Mouse (Mus musculus) olfactory bulb, adult 2 months (tissue): ENCODE data around the gene Vill. TPM values are rescaled to one million over a fixed set of nuclear protein-coding genes. Genes with fewer than 3 reads are reported as not detected.

Source experiments
- H3K27ac ChIP-seq: fragments of 200-500 bp; 2 replicates; pipeline ENCODE4 v1.5.1; 2012; ENCODE audit warnings: low read depth, low read length; ENCODE audit not compliant: insufficient read depth
- H3K4me1 ChIP-seq: fragments of 200-500 bp; 2 replicates; pipeline ENCODE4 v1.6.1; 2012; ENCODE audit warnings: low read length; ENCODE audit not compliant: control insufficient read depth, insufficient read depth
- H3K4me3 ChIP-seq: fragments of 200-500 bp; 2 replicates; pipeline ENCODE4 v1.5.1; 2012; ENCODE audit warnings: mild to moderate bottlenecking, low read depth, low read length, moderate library complexity; ENCODE audit not compliant: insufficient read depth
- CTCF ChIP-seq: fragments of 200-500 bp; IDR thresholded peaks from 2 replicates; pipeline ENCODE4 v1.5.1; 2012; ENCODE audit warnings: low read depth, mild to moderate bottlenecking, low read length, moderate library complexity; ENCODE audit not compliant: insufficient read depth
- POLR2A ChIP-seq: fragments of 200-500 bp; IDR thresholded peaks from 2 replicates; pipeline ENCODE4 v1.6.1; 2012; ENCODE audit warnings: mild to moderate bottlenecking, low read depth, low read length, moderate library complexity; ENCODE audit not compliant: insufficient read depth
- WGBS: fragments of 180-500 bp; shearing (Covaris S2); methylation state at CpG from one replicate; pipeline ENCODE4 v1.1.7; 2018; 5-methylcytosine and 5-hydroxymethylcytosine counted together
- polyA plus RNA-seq: library from polyadenylated mRNA; stranded (reverse); fragments of >200 nt; gene quantifications from 2 replicates; pipeline ENCODE4 v1.2.4, GENCODE M21; 2012; ENCODE audit warnings: low replicate concordance; ENCODE audit not compliant: missing spikeins, insufficient read depth, insufficient read length

The Vill gene
- polyA plus RNA-seq, 1 experiment: not detected

DNA sequence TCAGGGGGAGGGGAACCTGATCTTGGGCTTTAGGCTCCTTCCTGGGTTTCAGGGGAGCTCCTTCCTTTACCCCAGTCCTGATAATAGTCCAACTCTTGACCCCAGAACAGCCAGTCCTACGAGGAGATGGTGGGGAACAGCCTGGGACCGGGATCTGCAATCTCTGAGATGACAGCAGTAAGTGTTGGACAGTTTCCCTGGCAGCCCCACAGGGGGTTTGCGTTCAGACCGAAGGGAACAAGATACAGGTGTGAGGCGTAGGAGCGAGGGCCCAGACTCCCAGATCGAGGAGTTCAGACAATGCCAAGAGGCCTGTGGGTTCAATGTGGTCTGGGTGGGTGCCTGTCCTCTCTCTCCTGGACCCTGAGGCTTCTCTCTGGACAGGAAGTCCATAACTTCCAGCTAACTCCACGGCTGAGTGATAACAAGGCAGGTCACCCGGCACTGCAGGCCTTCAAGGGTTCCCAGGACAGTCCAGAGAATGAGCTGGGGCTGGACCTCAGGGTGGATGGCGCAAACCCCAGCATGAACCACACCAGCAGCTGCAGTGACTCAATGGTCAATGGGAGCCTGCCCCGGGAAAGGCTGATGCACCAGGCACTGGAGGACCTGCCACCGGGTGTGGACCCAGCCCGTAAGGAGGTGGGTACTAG, 17.7 kb downstream of the Vill start:
- WGBS: 85% methylated on average over 13 of the region's 13 CpGs
- no peak overlapping the region for H3K4me3 ChIP-seq

DNA sequence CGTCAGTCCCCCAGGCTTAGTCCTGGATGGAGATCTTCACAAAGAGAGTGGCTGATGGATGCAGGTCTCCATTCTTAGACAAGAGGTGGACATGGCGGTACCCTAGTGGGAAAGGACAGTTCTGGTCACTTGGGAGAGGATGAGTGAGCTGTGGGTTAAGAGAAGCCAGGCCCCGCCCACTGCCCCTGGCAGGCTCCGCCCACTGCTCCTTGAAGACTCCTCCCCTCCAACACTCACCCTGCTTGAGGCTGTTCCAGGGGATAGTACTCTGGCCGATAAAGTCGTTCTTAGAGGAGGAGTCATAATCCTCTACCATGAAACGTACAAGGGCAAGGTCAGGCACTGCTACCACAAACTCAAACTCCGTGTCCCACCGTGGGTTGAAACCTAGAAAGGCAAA, 19.2 kb downstream of the Vill start:
- TF ChIP-seq CTCF (no peak), POLR2A (no peak)
- Histone ChIP-seq H3K27ac (no peak overlapping the region), H3K4me1 (0 out of 2 replicates have a peak, but pooled peaks cover 2% of the 10 kb centered on the region), H3K4me3 (no peak overlapping the region)
- 91% methylated on average over 9 of the region's 9 CpGs for whole genome bisulfite sequencing

More for the DNA sequence above, 17.7 kb downstream of the Vill start:
- 0 out of 2 replicates have a peak, but pooled peaks cover 2% of the 10 kb centered on the region for H3K4me1 ChIP-seq
- no peak overlapping the region for H3K27ac ChIP-seq
- TF ChIP-seq POLR2A: no peak
- no peak for TF ChIP-seq CTCF

DNA sequence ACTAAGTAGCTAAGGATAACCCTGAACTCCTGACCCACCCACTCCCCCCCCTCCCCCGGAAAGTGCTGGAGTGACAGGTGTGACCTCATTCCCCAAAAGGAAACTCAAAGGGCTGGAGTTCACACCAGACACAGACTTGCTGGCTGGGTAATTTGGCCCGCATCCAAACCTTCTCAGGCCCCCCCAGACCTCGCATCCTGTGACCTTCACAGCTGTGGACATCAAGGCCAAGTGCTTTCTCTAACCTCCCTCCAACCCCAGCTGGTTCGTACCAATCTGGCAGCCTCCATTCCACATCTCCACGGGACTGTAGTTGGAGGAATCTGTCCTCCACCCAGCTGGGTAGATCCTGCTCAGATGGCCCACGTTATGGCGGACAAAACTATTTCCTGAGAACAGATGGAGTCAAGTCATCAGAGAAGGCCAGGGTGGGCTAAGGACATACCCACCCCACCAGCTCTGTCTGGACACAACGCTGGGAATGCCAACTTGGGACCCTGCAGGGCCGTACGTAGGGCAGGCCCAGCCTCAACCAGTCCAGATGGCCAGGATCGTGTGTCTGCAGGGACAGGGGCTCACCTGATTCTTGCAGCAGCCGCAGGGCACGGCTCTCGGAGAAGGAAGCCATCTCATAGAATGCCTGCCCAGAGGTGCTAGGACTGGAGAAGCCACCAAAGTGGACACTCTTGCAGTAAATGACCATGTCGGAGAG, 20.8 kb downstream of the Vill start:
- TF ChIP-seq POLR2A (no peak), CTCF (no peak)

DNA sequence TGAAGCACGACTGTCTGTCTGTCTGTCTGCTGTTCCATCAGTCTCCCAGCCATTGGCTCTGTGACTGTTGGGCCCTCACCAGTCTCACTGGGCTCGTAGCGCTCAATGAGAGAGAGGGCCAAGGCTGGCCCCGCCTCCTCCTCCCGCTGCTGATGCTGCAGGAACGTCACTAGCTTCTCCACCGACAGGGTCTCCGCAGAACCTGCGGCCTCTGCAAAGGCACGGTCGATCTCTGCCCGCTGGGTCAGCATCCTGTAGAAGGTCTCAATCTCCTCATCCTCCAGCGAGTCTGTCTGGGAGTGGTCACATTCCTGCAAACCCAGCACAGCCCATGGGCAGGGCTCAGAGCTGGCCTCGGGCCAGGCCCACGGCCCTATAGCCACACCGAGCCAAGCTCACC, 23.1 kb downstream of the Vill start:
- Histone ChIP-seq H3K4me3 (no peak overlapping the region), H3K27ac (no peak overlapping the region), H3K4me1 (no peaks in the 10 kb centered on the region)
- TF ChIP-seq CTCF (no peak), POLR2A (no peak)
- 79% methylated on average over 16 of the region's 16 CpGs for WGBS

More for the DNA sequence above, 20.8 kb downstream of the Vill start:
- Histone ChIP-seq H3K4me3 (no peak overlapping the region), H3K4me1 (no peaks in the 10 kb centered on the region), H3K27ac (no peak overlapping the region)
- 81% methylated on average over 15 of the region's 15 CpGs for WGBS

DNA sequence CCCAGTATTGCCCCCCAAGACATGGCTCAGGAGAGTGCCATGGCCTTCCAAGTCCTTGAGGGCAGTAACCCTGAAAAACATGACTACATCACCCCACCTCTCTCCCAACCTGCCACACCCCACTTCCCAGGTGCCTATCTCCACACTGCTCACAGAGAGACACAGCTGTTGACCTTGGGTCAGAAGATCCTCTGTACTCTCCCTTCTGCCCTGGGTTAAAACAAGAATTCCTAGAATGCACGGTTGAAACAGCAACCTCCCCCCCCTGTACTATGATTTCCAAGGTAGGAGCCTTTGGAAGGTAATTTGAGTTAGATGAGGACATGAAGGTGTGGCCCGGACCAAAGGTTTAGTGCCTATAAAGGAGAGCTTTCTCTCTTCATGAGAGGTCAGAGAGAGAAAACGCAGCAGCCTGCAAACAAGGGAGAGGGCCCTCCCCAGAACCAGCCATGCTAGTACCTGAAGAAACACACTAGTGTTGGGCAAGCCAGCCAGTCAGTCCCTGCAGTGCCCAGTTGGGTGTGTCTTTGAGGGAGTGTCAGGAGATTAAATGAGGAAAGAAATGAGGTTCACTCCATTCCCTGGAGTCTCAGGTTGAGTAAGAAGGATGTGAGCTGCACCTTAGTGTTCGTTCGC, 27.6 kb downstream of the Vill start:
- TF ChIP-seq CTCF (no peak), POLR2A (no peak)
- WGBS: 94% methylated on average over 5 of the region's 5 CpGs
- Histone ChIP-seq H3K4me3 (no peak overlapping the region), H3K27ac (no peak overlapping the region), H3K4me1 (peaks cover 4% of the 10 kb centered on the region; the same call in 1 of the 2 replicates)

DNA sequence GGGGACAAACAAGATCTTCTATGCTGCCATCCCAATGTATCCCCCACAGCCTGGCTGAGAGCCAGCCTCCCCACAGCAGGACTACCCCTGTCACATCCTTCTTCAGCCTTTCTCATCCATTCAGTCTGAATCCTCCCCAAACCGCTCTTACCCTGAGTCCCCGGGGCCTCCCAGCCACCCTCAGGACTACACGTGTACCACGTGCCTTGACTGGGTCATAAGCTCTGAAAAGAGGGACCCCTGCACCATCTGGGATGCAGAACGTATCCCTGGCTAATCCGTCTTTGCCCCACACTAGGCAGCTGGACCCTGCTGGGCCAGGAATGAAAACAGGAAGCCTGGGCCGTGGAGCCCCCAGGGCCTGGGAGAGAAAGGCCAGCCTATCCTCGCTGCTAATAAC, 29.5 kb downstream of the Vill start:
- H3K27ac ChIP-seq: no peak overlapping the region

DNA sequence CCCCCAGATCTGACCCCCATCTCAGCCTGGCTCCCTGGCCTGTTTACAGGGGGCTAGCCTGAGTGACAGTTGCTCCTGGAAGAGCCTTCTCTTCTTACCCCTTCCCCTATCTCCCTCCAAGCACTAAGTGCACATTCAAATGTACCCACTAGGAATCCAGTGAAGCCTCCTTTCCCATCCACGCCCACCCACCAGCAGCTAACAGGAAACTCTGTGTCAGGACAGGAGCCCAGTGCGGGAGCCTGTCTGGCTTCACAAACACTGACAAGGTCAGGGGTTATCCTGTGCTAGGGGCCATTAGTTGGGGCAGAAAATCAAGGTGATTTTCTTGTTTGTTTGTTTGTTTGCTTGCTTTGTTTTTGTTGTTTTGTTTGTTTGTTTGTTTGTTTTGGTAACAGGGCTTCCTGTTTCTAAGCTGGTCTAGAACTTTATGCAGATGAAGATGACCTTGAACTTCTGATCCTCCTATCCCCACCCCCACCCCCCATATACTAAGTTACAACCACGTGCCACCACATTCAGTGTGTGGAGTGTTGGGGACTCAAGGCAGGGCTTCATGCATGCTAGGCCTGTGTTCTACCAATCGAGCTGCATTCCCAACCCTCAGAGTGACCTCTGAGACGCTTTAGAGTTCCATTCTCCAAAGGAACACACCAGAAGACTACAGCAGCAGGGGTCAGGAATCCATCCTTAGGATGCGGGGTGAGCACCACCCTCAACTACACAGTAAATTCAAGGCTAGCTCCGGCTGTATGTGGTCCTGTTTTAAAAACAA, 30.3 kb downstream of the Vill start:
- WGBS: 82% methylated on average over 7 of the region's 7 CpGs
- TF ChIP-seq CTCF: no peak
- TF ChIP-seq POLR2A: no peak
- Histone ChIP-seq H3K27ac (no peak overlapping the region), H3K4me1 (peaks cover 5% of the 10 kb centered on the region), H3K4me3 (no peak overlapping the region)

More for the DNA sequence above, 29.5 kb downstream of the Vill start:
- no peak for TF ChIP-seq CTCF
- no peak for TF ChIP-seq POLR2A
- 56% methylated on average over 8 of the region's 8 CpGs for WGBS
- Histone ChIP-seq H3K4me3 (no peak overlapping the region), H3K4me1 (peaks cover 4% of the 10 kb centered on the region; the same call in 1 of the 2 replicates)

DNA sequence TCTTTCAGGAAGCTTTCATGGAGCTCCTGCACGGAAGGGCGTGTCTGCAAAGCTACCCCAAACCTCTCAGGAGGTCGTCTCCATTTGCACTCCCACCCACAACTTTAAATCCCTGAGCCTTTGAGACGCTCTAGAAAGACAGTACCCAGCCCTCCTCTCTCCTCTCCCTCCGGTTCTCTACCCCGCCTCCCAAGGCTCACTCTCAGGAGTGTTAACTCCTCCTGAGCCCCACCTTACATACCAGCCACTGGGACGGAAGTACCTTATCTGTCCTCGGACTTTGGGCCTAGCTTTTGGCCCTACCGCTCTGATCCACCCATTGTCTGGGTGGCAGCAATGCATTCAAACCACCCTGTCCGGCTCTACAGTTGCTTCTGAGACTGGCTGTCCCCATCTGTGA, 31.4 kb downstream of the Vill start:
- peaks cover 14% of the 10 kb centered on the region for H3K4me1 ChIP-seq
- no peak overlapping the region for H3K27ac ChIP-seq
- 81% methylated on average over 10 of the region's 10 CpGs for WGBS
- no peak overlapping the region for H3K4me3 ChIP-seq
- no peak for TF ChIP-seq POLR2A
- no peak for TF ChIP-seq CTCF
